Comparison of ENCODE assay signal across 22 mouse cellular contexts in the genomic region with DNA sequence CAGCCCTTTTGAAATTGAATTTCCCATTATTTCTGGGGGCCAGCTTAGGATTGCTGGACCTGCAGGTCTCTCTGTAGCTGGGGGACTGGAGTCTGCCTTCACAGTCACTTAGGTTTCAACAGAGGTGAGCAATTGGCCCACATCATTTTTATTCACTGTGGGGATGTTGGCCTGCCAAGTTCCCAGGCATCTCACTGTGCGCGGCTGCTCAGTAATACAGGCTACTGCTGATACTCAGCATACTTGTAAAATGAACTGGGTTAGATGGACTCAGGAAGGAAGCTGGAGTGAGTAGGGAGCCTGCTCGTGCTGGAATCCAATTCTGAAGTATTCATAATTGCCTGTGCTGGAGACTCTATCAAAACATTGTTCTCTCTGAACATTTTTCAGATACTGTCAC.
DNase-seq lines count a peak whose midpoint lies in the region; ATAC-seq lines count a peak whose summit lies in the region.
"Had no signal": no experiment of that assay in that cellular context is flagged by ENCODE, and none has a peak within 500 bp of the region (broad histone marks: within the 10 kb centered on the region; RNA-seq: fewer than 3 reads in every experiment).

No protein-coding gene starts in this region.

- 0 out of 2 replicates have a peak, but pooled peaks have one; percentile 44 for ATAC-seq in embryonic facial prominence, embryonic 14.5 days (ENCODE audit: low read depth)
- ATAC-seq in hindbrain, embryonic 15.5 days (ENCODE audit: low FRiP score, low read depth): no peak
- ATAC-seq in hindbrain, embryonic 12.5 days (ENCODE audit: low FRiP score): no peak
- ATAC-seq in megakaryocyte-erythroid progenitor cell, adult 5-6 weeks (replicated peaks; ENCODE audit: low FRiP score, low TSS enrichment, poor library complexity, severe bottlenecking): no peak
- ATAC-seq: forebrain, embryonic 13.5 days had no signal

- no peaks in the 10 kb centered on the region for H3K36me3 ChIP-seq in embryonic facial prominence, embryonic 14.5 days (ENCODE audit: control insufficient read depth, insufficient read depth, low read length)
- no peaks in the 10 kb centered on the region for H3K36me3 ChIP-seq in embryonic facial prominence, embryonic 10.5 days (replicated peaks)
- no peaks in the 10 kb centered on the region for H3K36me3 ChIP-seq in hindbrain, embryonic 15.5 days
- H3K36me3 ChIP-seq in hindbrain, embryonic 12.5 days: no peaks in the 10 kb centered on the region
- H3K36me3 ChIP-seq: G1E; heart, embryonic 12.5 days had no signal

- H3K4me1 ChIP-seq in embryonic facial prominence, embryonic 14.5 days (ENCODE audit: control insufficient read depth, insufficient read depth, low read length): no peaks in the 10 kb centered on the region
- H3K4me1 ChIP-seq in embryonic facial prominence, embryonic 10.5 days: no peaks in the 10 kb centered on the region
- H3K4me1 ChIP-seq in hindbrain, embryonic 15.5 days (replicated peaks): no peaks in the 10 kb centered on the region
- no peaks in the 10 kb centered on the region for H3K4me1 ChIP-seq in hindbrain, embryonic 12.5 days
- H3K4me1 ChIP-seq: forebrain, embryonic 13.5 days; heart, embryonic 12.5 days had no signal

- H3K9ac ChIP-seq in embryonic facial prominence, embryonic 14.5 days (ENCODE audit: low read depth, low read length): no peak overlapping the region
- H3K9ac ChIP-seq in hindbrain, embryonic 15.5 days: no peak overlapping the region
- no peak overlapping the region for H3K9ac ChIP-seq in hindbrain, embryonic 12.5 days
- H3K9ac ChIP-seq: forebrain, embryonic 13.5 days; heart, embryonic 12.5 days had no signal

- DNase-seq in embryonic facial prominence, embryonic 14.5 days (ENCODE audit: low spot score): peak; percentile 36
- DNase-seq in embryonic facial prominence, embryonic 10.5 days (ENCODE audit: low spot score): no peak
- DNase-seq in cerebellum, adult 11 months: peak; percentile 47
- DNase-seq in cerebellum, postnatal 10 days: peak; percentile 62 to 74
- DNase-seq in embryo, embryonic 9.5 days (ENCODE audit: extremely low spot score): no peak
- DNase-seq: adrenal gland, postnatal 36 days; embryo, embryonic 11 days; kidney, adult 8-10 months; kidney, postnatal 36 days; layer of hippocampus, adult 9-11 months; lung, adult 2 months; lung, postnatal 36 days; right cerebral cortex, adult 18-20 months had no signal

- no peaks in the 10 kb centered on the region for H3K27me3 ChIP-seq in embryonic facial prominence, embryonic 14.5 days (replicated peaks; ENCODE audit: control insufficient read depth, insufficient read depth, low read length)
- no peaks in the 10 kb centered on the region for H3K27me3 ChIP-seq in embryonic facial prominence, embryonic 10.5 days (replicated peaks; ENCODE audit: low read depth, poor library complexity, severe bottlenecking)
- no peaks in the 10 kb centered on the region for H3K27me3 ChIP-seq in hindbrain, embryonic 15.5 days
- no peaks in the 10 kb centered on the region for H3K27me3 ChIP-seq in hindbrain, embryonic 12.5 days
- H3K27me3 ChIP-seq: forebrain, embryonic 13.5 days; heart, embryonic 12.5 days had no signal

- no peak overlapping the region for H3K4me3 ChIP-seq in embryonic facial prominence, embryonic 14.5 days (ENCODE audit: low read depth, low read length)
- H3K4me3 ChIP-seq in embryonic facial prominence, embryonic 10.5 days: no peak overlapping the region
- no peak overlapping the region for H3K4me3 ChIP-seq in hindbrain, embryonic 15.5 days
- H3K4me3 ChIP-seq in hindbrain, embryonic 12.5 days: no peak overlapping the region
- H3K4me3 ChIP-seq: forebrain, embryonic 13.5 days; heart, embryonic 12.5 days; left cerebral cortex, adult 2 months had no signal

- no peak overlapping the region for H3K27ac ChIP-seq in embryonic facial prominence, embryonic 14.5 days (replicated peaks; ENCODE audit: low read depth, low read length)
- H3K27ac ChIP-seq in embryonic facial prominence, embryonic 10.5 days (replicated peaks): no peak overlapping the region
- H3K27ac ChIP-seq in hindbrain, embryonic 15.5 days (replicated peaks): 0 out of 2 replicates have a peak overlapping the region, but pooled peaks have one; percentile 1
- H3K27ac ChIP-seq in hindbrain, embryonic 12.5 days: no peak overlapping the region
- H3K27ac ChIP-seq: forebrain, embryonic 13.5 days; left cerebral cortex, adult 2 months; stomach, postnatal 0 days had no signal

- no peaks in the 10 kb centered on the region for H3K9me3 ChIP-seq in embryonic facial prominence, embryonic 14.5 days (ENCODE audit: control insufficient read depth, low read length)
- no peaks in the 10 kb centered on the region for H3K9me3 ChIP-seq in embryonic facial prominence, embryonic 10.5 days
- H3K9me3 ChIP-seq in hindbrain, embryonic 15.5 days: no peaks in the 10 kb centered on the region
- H3K9me3 ChIP-seq in hindbrain, embryonic 12.5 days (replicated peaks): no peaks in the 10 kb centered on the region
- H3K9me3 ChIP-seq: forebrain, embryonic 13.5 days; heart, embryonic 12.5 days had no signal

- no peak overlapping the region for H3K4me2 ChIP-seq in embryonic facial prominence, embryonic 14.5 days (ENCODE audit: low read depth, low read length)
- H3K4me2 ChIP-seq in hindbrain, embryonic 15.5 days: no peak overlapping the region
- H3K4me2 ChIP-seq in hindbrain, embryonic 12.5 days (replicated peaks): no peak overlapping the region
- H3K4me2 ChIP-seq: forebrain, embryonic 13.5 days; heart, embryonic 12.5 days; liver, embryonic 11.5 days had no signal

- WGBS in embryonic facial prominence, embryonic 14.5 days: 57% methylated on average over 3 of the region's 3 CpGs
- WGBS in embryonic facial prominence, embryonic 10.5 days: 79% methylated on average over 3 of the region's 3 CpGs
- WGBS in hindbrain, embryonic 15.5 days: 67% methylated on average over 3 of the region's 3 CpGs
- 71% methylated on average over 3 of the region's 3 CpGs for WGBS in hindbrain, embryonic 12.5 days

Comparison
In these comparisons a context has a peak if more than half of its experiments do, and no peak if none do; other contexts are left out.
1. DNase-seq: peak in embryonic facial prominence, embryonic 14.5 days (single experiment), cerebellum, adult 11 months (single experiment) and cerebellum, postnatal 10 days (2 of 2); none in embryonic facial prominence, embryonic 10.5 days (single experiment) and embryo, embryonic 9.5 days (single experiment).